In genomic region chr14:40893884-40894283, GRCm38 (mm10) we compare ENCODE assay signal across 8 mouse cellular contexts. TPM values are rescaled to one million over a fixed set of nuclear protein-coding genes. Genes with fewer than 3 reads are reported as not detected.
A peak's percentile ranks its signal among the peaks of the same experiment; 100 is the strongest.
DNase-seq lines count a peak whose midpoint lies in the region; ATAC-seq lines count a peak whose summit lies in the region.

No protein-coding gene starts in this region.

- no peak for DNase-seq in heart, postnatal 14 days
- DNase-seq in kidney, postnatal 10 days, result peak; percentile 7
- DNase-seq in kidney, adult 9 months, result no peak
- peak; percentile 10 for DNase-seq in embryonic facial prominence, embryonic 11.5 days (ENCODE audit: low spot score)
- DNase-seq in embryo, embryonic 9.5 days (ENCODE audit: extremely low spot score), result no peak

- no peaks in the 10 kb centered on the region for H3K36me3 ChIP-seq in heart, embryonic 13.5 days
- H3K36me3 ChIP-seq in embryonic facial prominence, embryonic 11.5 days (replicated peaks; ENCODE audit: control insufficient read depth, insufficient read depth, low read depth, low read length), result no peaks in the 10 kb centered on the region
- H3K36me3 ChIP-seq in neural tube, embryonic 14.5 days (ENCODE audit: control insufficient read depth, insufficient read depth, low read length), result no peaks in the 10 kb centered on the region

- 0 out of 2 replicates have a peak overlapping the region, but pooled peaks have one; percentile 40 for H3K27ac ChIP-seq in heart, embryonic 13.5 days (replicated peaks)
- no peak overlapping the region for H3K27ac ChIP-seq in embryonic facial prominence, embryonic 11.5 days (replicated peaks; ENCODE audit: low read depth, low read length)
- no peak overlapping the region for H3K27ac ChIP-seq in neural tube, embryonic 14.5 days (ENCODE audit: low read depth, low read length)

- intact Hi-C loops in heart, postnatal 14 days (cut with DNase I), result loop anchor here (5.0 kb wide), 1 partner anchor 102 kb away; no protein-coding TSS in a partner anchor

- no peak for ATAC-seq in heart, embryonic 13.5 days (ENCODE audit: extremely low read depth, insufficient number of reproducible peaks, low FRiP score, low TSS enrichment)
- ATAC-seq in embryonic facial prominence, embryonic 11.5 days (replicated peaks; ENCODE audit: insufficient number of reproducible peaks, low FRiP score, low TSS enrichment, low read depth), result no peak
- ATAC-seq in neural tube, embryonic 14.5 days (ENCODE audit: low read depth), result 0 out of 2 replicates have a peak, but pooled peaks have one; percentile 6
- no peak for ATAC-seq in activated CD4-positive, CD25-positive, alpha-beta regulatory T cell, adult 4 months

- peak overlapping the region; percentile 66; the same call in 1 of the 2 replicates for H3K4me2 ChIP-seq in heart, embryonic 13.5 days
- H3K4me2 ChIP-seq in embryonic facial prominence, embryonic 11.5 days (ENCODE audit: low read depth, low read length), result no peak overlapping the region
- peak overlapping the region; percentile 28; the same call in 1 of the 2 replicates for H3K4me2 ChIP-seq in neural tube, embryonic 14.5 days (ENCODE audit: low read depth, low read length)

- no peak overlapping the region for H3K9ac ChIP-seq in heart, embryonic 13.5 days
- H3K9ac ChIP-seq in embryonic facial prominence, embryonic 11.5 days (replicated peaks; ENCODE audit: low read length), result no peak overlapping the region
- no peak overlapping the region for H3K9ac ChIP-seq in neural tube, embryonic 14.5 days (replicated peaks; ENCODE audit: low read depth, low read length)

- H3K4me3 ChIP-seq in heart, embryonic 13.5 days, result no peak overlapping the region
- H3K4me3 ChIP-seq in embryonic facial prominence, embryonic 11.5 days (ENCODE audit: low read depth, low read length), result no peak overlapping the region
- no peak overlapping the region for H3K4me3 ChIP-seq in neural tube, embryonic 14.5 days (ENCODE audit: low read depth, low read length)

- 64% methylated on average over 8 of the region's 8 CpGs for WGBS in heart, embryonic 13.5 days
- WGBS in embryonic facial prominence, embryonic 11.5 days, result 41% methylated on average over 8 of the region's 8 CpGs
- WGBS in neural tube, embryonic 14.5 days, result 75% methylated on average over 8 of the region's 8 CpGs

- H3K9me3 ChIP-seq in heart, embryonic 13.5 days, result no peaks in the 10 kb centered on the region
- H3K9me3 ChIP-seq in embryonic facial prominence, embryonic 11.5 days (replicated peaks; ENCODE audit: control insufficient read depth, low read length), result no peaks in the 10 kb centered on the region
- no peaks in the 10 kb centered on the region for H3K9me3 ChIP-seq in neural tube, embryonic 14.5 days (ENCODE audit: control insufficient read depth, low read length)

- H3K4me1 ChIP-seq in heart, embryonic 13.5 days, result peaks cover 18% of the 10 kb centered on the region
- H3K4me1 ChIP-seq in embryonic facial prominence, embryonic 11.5 days (ENCODE audit: control insufficient read depth, insufficient read depth, low read length), result no peaks in the 10 kb centered on the region; the same call in 1 of the 2 replicates
- H3K4me1 ChIP-seq in neural tube, embryonic 14.5 days (ENCODE audit: control insufficient read depth, insufficient read depth, low read length), result no peaks in the 10 kb centered on the region

- no peaks in the 10 kb centered on the region for H3K27me3 ChIP-seq in heart, embryonic 13.5 days (replicated peaks)
- H3K27me3 ChIP-seq in embryonic facial prominence, embryonic 11.5 days (ENCODE audit: control insufficient read depth, insufficient read depth, low read length), result no peaks in the 10 kb centered on the region
- H3K27me3 ChIP-seq in neural tube, embryonic 14.5 days (ENCODE audit: control insufficient read depth, insufficient read depth, low read length), result no peaks in the 10 kb centered on the region

RNA-seq across cellular contexts. Expression of gene Sh2d4b, which starts 0.8 kb away (rescaled TPM):
- polyA plus RNA-seq in heart, embryonic 13.5 days (2015; fragmentation: Nextera tagmentation; extraction: Ambion mirVana), result 0.48 and 0.67 TPM in 2 replicates
- total RNA-seq in heart, postnatal 14 days (2021), result 1 to 10 TPM in 1 of 2 experiments, under 1 TPM in 1; 0.93 to 1.2 TPM
- 0.50 and 0.66 TPM in 2 replicates for polyA plus RNA-seq in embryonic facial prominence, embryonic 11.5 days (2014; fragmentation: Nextera tagmentation; extraction: Ambion mirVana)
- polyA plus RNA-seq in neural tube, embryonic 14.5 days (2014; fragmentation: Nextera tagmentation; extraction: Ambion mirVana), result 1.7 and 1.9 TPM in 2 replicates
- not detected for polyA plus RNA-seq in activated CD4-positive, CD25-positive, alpha-beta regulatory T cell, adult 4 months (2017; shearing (Covaris generic))

Comparison
In these comparisons a context has a peak if more than half of its experiments do, and no peak if none do; other contexts are left out.
1. DNase-seq: peak in kidney, postnatal 10 days (single experiment) and embryonic facial prominence, embryonic 11.5 days (single experiment); none in heart, postnatal 14 days (0 of 2), kidney, adult 9 months (single experiment) and embryo, embryonic 9.5 days (single experiment).